Mouse (Mus musculus) skeletal muscle tissue, postnatal 0 days (tissue): ENCODE measurements around the gene Pnn. TPM values are rescaled to one million over a fixed set of nuclear protein-coding genes. Genes with fewer than 3 reads are reported as not detected.

Source experiments
- polyA plus RNA-seq: library from polyadenylated mRNA; unstranded; fragments of >200 nt; fragmentation: Nextera tagmentation; extraction: Ambion mirVana; gene quantifications from 2 replicates; pipeline ENCODE4 v1.2.1, GENCODE M21; 2015

Pnn gene
- polyA plus RNA-seq = 33.5 and 37.0 TPM in 2 replicates

GRCm38 (mm10) chr12:59066448-59067077 is at the start of gene Pnn:
TSS of gene Pnn (plus strand) at chr12:59066884.

GRCm38 (mm10) chr12:59060993-59061595 is 5.6 kb upstream of the Pnn start, which contains the start of gene Trappc6b:
TSS of gene Trappc6b (minus strand) at chr12:59061472.

GRCm38 (mm10) chr12:59095104-59096025 is 28.7 kb downstream of the Pnn start, which contains the start of gene Mia2:
TSS of gene Mia2 (plus strand) at chr12:59095799.

Other genes with a start within 250 kb of the Pnn start
- 51.7 and 54.4 TPM in 2 replicates for gene Sec23a, start 54.9 kb upstream of the Pnn start, polyA plus RNA-seq
- 10.9 and 13.7 TPM in 2 replicates for gene Gemin2, start 53.5 kb upstream of the Pnn start, polyA plus RNA-seq
- gene Trappc6b, start 5.4 kb upstream of the Pnn start, polyA plus RNA-seq = 69.5 and 76.0 TPM in 2 replicates
- 44.3 and 51.2 TPM in 2 replicates for gene Mia2, start 28.9 kb downstream of the Pnn start, polyA plus RNA-seq
- 2.8 and 4.4 TPM in 2 replicates for gene Fbxo33, start 152.8 kb downstream of the Pnn start, polyA plus RNA-seq